Mouse (Mus musculus) stomach, embryonic 16.5 days (tissue): ENCODE measurements at regions not wholly inside any gene's neighbourhood (a gene's known extent, or its start where the extent isn't known, plus 50 kb on each side); places are given as distances from the start of the nearest gene placed in this dataset.

ENCODE experiments used
- ATAC-seq: fragments of 200-750 bp; cut with Nextera tagmentation; 2 replicates; pipeline ENCODE4 v1.8.0; 2017; ENCODE audit warnings: moderate number of reproducible peaks, moderate TSS enrichment; ENCODE audit not compliant: insufficient read depth, low FRiP score
- H3K27ac ChIP-seq: fragments of 300-500 bp; sonication (generic); 2 replicates; pipeline ENCODE4 v1.5.1; 2014; ENCODE audit warnings: low read length
- H3K27me3 ChIP-seq: fragments of 300-500 bp; sonication (generic); 2 replicates; pipeline ENCODE4 v1.6.1; 2014; ENCODE audit warnings: low read length, control low read depth, mixed read lengths; ENCODE audit not compliant: control insufficient read depth, insufficient read depth
- H3K36me3 ChIP-seq: fragments of 300-500 bp; sonication (generic); 2 replicates; pipeline ENCODE4 v1.6.1; 2014; ENCODE audit warnings: low read length; ENCODE audit not compliant: control insufficient read depth, insufficient read depth
- H3K4me1 ChIP-seq: fragments of 300-500 bp; sonication (generic); 2 replicates; pipeline ENCODE4 v1.6.1; 2014; ENCODE audit warnings: low read length, control low read depth, mixed read lengths; ENCODE audit not compliant: control insufficient read depth, insufficient read depth
- H3K4me2 ChIP-seq: fragments of 300-500 bp; sonication (generic); 2 replicates; pipeline ENCODE4 v1.6.1; 2014; ENCODE audit warnings: low read depth, low read length, mixed read lengths
- H3K4me3 ChIP-seq: fragments of 300-500 bp; sonication (generic); replicated peaks from 2 replicates; pipeline ENCODE4 v1.5.1; 2014; ENCODE audit warnings: mild to moderate bottlenecking, low read length
- H3K9ac ChIP-seq: fragments of 300-500 bp; sonication (generic); 2 replicates; pipeline ENCODE4 v1.6.1; 2014; ENCODE audit warnings: low read length
- H3K9me3 ChIP-seq: fragments of 300-500 bp; sonication (generic); replicated peaks from 2 replicates; pipeline ENCODE4 v1.6.1; 2016; ENCODE audit warnings: low read length, control low read depth; ENCODE audit not compliant: control insufficient read depth
- WGBS: fragments of 180-500 bp; shearing (Covaris S2); extraction: QIAGEN DNeasy Blood & Tissue Kit; methylation state at CpG from one replicate; pipeline ENCODE4 v1.1.7; 2014; 5-methylcytosine and 5-hydroxymethylcytosine counted together

DNA sequence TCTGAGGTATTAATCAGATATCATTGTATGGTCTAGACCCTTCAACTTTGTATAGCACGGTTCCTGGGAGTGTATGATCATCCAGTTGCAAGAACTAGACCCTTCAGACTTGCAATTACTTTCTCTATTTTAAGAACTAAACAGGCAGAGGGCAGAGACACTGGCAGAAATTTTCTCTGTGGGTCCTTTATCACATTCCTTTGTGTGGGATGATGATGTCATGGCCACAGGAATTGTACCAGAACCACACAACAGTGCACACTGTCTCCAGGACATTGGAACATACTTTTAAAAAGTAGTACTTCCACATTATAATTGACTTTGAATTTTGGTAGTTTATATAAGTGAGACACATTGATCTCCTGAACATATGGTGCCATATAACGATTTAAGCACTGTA, 674.2 kb downstream of the Rfpl4b start:
- Histone ChIP-seq H3K4me1 (no peaks in the 10 kb centered on the region), H3K4me3 (no peak overlapping the region), H3K27me3 (no peaks in the 10 kb centered on the region), H3K4me2 (no peak overlapping the region), H3K36me3 (no peaks in the 10 kb centered on the region), H3K9me3 (no peaks in the 10 kb centered on the region), H3K27ac (no peak overlapping the region), H3K9ac (no peak overlapping the region)
- 64% methylated on average over 2 of the region's 2 CpGs for WGBS
- ATAC-seq = no peak

DNA sequence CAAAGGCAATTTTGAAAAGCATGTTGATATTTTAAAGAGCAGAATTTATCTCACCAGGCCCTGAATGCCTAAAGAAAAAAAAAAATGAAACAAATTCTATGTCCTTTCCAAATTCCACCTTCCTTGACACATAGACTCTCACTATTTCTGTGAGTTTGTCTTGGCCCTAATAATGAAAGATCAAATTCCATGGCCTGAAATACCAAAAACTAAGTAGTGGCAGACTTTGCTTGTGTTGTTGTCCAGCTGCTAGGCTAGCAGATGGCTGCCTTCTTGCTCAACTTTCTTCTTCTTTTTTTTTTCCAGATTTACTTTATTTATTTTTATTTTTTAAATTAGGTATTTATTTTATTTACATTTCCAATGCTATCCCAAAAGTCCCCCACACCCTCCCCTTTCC, 682.4 kb downstream of the Rfpl4b start:
- no peaks in the 10 kb centered on the region for H3K27me3 ChIP-seq
- H3K9me3 ChIP-seq = no peaks in the 10 kb centered on the region
- H3K4me1 ChIP-seq = no peaks in the 10 kb centered on the region
- no peak overlapping the region for H3K9ac ChIP-seq
- no peak overlapping the region for H3K27ac ChIP-seq
- H3K36me3 ChIP-seq = no peaks in the 10 kb centered on the region
- ATAC-seq = no peak
- no peak overlapping the region for H3K4me2 ChIP-seq
- H3K4me3 ChIP-seq = no peak overlapping the region

DNA sequence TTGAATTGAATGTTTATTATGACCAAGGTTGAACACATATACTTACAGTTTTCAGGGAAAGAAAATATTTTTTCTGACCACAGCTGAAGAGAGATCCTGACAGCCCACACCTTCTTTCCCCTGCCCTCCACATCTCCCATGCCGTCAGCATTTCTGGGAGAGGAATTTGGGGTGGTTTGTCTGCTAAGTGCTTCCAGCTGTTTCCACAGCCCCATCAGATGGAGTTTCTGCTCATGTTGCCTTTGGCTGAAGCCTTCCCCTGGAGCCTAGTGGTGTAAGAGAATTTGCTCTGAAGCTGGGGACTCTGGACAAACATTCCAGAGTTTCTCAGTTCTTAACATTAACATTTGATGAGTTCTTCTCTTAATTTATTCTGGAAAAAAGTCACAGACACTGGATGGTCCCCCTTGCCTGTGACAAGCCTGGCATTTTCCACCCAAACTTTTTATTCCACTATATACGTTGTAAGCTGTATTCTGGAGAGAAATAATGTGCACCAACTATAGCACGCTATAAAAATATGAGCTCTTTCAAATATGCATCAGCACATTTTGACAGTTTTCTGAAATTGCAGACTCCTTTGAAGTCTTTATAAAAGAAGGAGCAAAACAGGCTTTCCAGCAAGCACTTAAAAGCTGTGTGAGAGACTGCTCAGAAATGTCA, 699.5 kb downstream of the Rfpl4b start:
- ATAC-seq = no peak
- 42% methylated on average over 3 of the region's 3 CpGs for WGBS
- Histone ChIP-seq H3K36me3 (no peaks in the 10 kb centered on the region), H3K9ac (no peak overlapping the region), H3K9me3 (no peaks in the 10 kb centered on the region), H3K4me2 (no peak overlapping the region), H3K4me1 (no peaks in the 10 kb centered on the region), H3K27me3 (no peaks in the 10 kb centered on the region), H3K27ac (no peak overlapping the region), H3K4me3 (no peak overlapping the region)

GRCm38 (mm10) chr10:38118601-38119000, 703.0 kb downstream of the Rfpl4b start:
- 57% methylated on average over 1 of the region's 1 CpGs for WGBS
- no peak overlapping the region for H3K27ac ChIP-seq
- no peaks in the 10 kb centered on the region for H3K36me3 ChIP-seq
- no peaks in the 10 kb centered on the region for H3K27me3 ChIP-seq
- no peak overlapping the region for H3K4me3 ChIP-seq
- ATAC-seq = no peak
- no peak overlapping the region for H3K9ac ChIP-seq
- no peaks in the 10 kb centered on the region for H3K4me1 ChIP-seq
- H3K9me3 ChIP-seq = no peaks in the 10 kb centered on the region
- H3K4me2 ChIP-seq = no peak overlapping the region

DNA sequence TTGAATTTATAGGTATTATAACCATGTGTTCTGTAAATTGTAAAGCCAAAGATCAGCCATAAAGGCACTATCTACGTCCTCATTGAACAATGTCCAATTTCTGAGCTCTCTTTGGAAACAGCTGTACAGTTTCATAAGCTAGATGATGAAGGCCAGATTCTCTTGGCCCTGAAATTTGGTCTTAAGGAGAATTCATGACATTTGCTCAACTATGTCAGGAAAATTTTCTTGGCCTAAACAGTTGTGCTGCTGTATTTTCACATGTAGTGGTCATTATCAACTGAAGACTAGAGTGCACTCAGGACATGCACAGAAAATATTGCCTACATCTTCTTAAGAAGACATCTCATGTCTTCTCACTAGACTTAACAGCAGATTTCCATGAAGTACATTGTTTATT, 705.1 kb downstream of the Rfpl4b start:
- no peak overlapping the region for H3K4me2 ChIP-seq
- no peak overlapping the region for H3K4me3 ChIP-seq
- no peaks in the 10 kb centered on the region for H3K4me1 ChIP-seq
- H3K9ac ChIP-seq = no peak overlapping the region
- no peaks in the 10 kb centered on the region for H3K36me3 ChIP-seq
- H3K9me3 ChIP-seq = no peaks in the 10 kb centered on the region
- WGBS = 41% methylated on average over 1 of the region's 1 CpGs
- H3K27ac ChIP-seq = no peak overlapping the region
- H3K27me3 ChIP-seq = no peaks in the 10 kb centered on the region
- peak; percentile 47; the same call in 1 of the 2 replicates for ATAC-seq

DNA sequence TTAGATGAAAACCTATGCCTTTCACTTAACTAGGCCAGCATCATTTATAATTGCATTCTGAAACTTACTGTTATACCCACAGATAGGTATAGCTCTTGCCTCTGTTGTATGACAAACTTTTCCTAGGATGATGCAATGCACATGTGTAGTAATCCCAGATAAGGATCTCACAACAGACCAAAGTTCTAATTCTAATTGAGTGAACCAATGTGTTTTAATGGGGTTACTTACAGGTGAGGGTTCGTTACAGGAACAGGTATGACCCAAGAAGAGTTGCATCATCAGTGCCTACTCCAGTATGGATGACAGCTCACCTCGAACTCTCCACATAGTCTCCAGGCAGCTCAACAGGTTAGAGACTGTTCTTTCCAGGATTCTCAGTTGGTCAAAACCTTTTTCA, 707.4 kb downstream of the Rfpl4b start:
- no peaks in the 10 kb centered on the region for H3K9me3 ChIP-seq
- no peak overlapping the region for H3K9ac ChIP-seq
- H3K27ac ChIP-seq = no peak overlapping the region
- WGBS = 80% methylated on average over 2 of the region's 2 CpGs
- no peaks in the 10 kb centered on the region for H3K36me3 ChIP-seq
- no peak overlapping the region for H3K4me2 ChIP-seq
- H3K27me3 ChIP-seq = no peaks in the 10 kb centered on the region
- no peak overlapping the region for H3K4me3 ChIP-seq
- ATAC-seq = no peak
- H3K4me1 ChIP-seq = no peaks in the 10 kb centered on the region

- Histone ChIP-seq H3K27ac (no peak overlapping the region), H3K9me3 (no peaks in the 10 kb centered on the region), H3K36me3 (no peaks in the 10 kb centered on the region), H3K4me1 (no peaks in the 10 kb centered on the region), H3K27me3 (no peaks in the 10 kb centered on the region), H3K4me3 (no peak overlapping the region), H3K9ac (no peak overlapping the region), H3K4me2 (no peak overlapping the region)
- ATAC-seq = no peak
- WGBS = 79% methylated on average over 6 of the region's 6 CpGs
Measured at GRCm38 (mm10) chr10:38108591-38108990, 713.0 kb downstream of the Rfpl4b start.

- Histone ChIP-seq H3K9ac (no peak overlapping the region), H3K4me1 (no peaks in the 10 kb centered on the region), H3K27me3 (no peaks in the 10 kb centered on the region), H3K36me3 (no peaks in the 10 kb centered on the region), H3K4me2 (no peak overlapping the region), H3K9me3 (no peaks in the 10 kb centered on the region), H3K4me3 (no peak overlapping the region), H3K27ac (no peak overlapping the region)
- ATAC-seq = no peak
- WGBS = 22% methylated on average over 1 of the region's 1 CpGs
Measured at GRCm38 (mm10) chr10:38103570-38103969, 718.0 kb downstream of the Rfpl4b start.

DNA sequence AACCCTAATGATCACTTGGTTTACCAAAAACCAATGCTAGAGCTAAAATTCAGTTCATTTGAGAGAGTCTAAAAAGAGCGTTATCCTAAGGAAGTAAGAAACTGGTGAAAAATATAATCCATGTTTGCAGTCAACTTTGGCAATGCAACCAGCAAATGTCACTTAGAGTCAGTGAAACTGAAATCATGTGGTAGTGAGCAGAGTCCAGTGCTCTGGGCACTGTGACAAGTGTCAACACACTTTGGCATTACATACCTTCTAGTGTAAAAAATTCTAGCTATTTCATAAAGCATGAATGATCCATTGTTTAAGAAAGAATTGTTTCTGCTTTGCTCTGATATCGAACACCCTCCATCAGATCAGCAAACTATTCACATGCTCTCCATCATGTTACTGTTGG, 743.1 kb downstream of the Rfpl4b start:
- Histone ChIP-seq H3K4me2 (no peak overlapping the region), H3K27me3 (no peaks in the 10 kb centered on the region), H3K36me3 (no peaks in the 10 kb centered on the region), H3K9ac (no peak overlapping the region), H3K9me3 (no peaks in the 10 kb centered on the region), H3K27ac (no peak overlapping the region), H3K4me3 (no peak overlapping the region), H3K4me1 (no peaks in the 10 kb centered on the region)
- 90% methylated on average over 2 of the region's 2 CpGs for WGBS
- ATAC-seq = no peak

DNA sequence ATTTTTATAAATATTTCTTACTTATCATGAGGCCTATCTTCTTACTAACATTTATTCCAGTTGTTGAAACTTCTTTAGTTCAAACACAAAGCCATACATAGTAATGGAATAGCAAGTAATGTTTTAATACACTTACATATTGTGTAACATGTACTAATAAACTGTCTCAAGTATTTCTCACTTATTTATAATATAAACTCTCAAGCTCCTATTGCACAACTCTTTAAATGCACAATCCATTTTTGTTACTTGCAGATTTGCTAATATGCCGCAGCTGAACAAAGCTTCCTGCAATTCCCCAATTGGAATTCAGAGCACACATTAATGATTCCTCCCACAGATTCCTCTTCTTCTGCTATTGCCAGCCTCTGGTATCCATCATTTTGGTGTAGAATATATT, 749.2 kb downstream of the Rfpl4b start:
- no peak for ATAC-seq
- Histone ChIP-seq H3K27me3 (no peaks in the 10 kb centered on the region), H3K4me2 (no peak overlapping the region), H3K4me3 (no peak overlapping the region), H3K9me3 (no peaks in the 10 kb centered on the region), H3K36me3 (no peaks in the 10 kb centered on the region), H3K9ac (no peak overlapping the region), H3K4me1 (no peaks in the 10 kb centered on the region), H3K27ac (no peak overlapping the region)
- WGBS = 62% methylated on average over 1 of the region's 1 CpGs
